Mouse (Mus musculus) MEL (cell line): ENCODE data around the gene Tet3. TPM values are rescaled to one million over a fixed set of nuclear protein-coding genes. Genes with fewer than 3 reads are reported as not detected.

Source experiments
- DNase-seq: peaks from one replicate; pipeline ENCODE4 v3.0.0; 2011; ENCODE audit warnings: low read depth, low spot score
- H3K27ac ChIP-seq: 2 replicates; pipeline ENCODE4 v1.5.1; 2012; ENCODE audit warnings: low read depth, mild to moderate bottlenecking, control low read depth, low read length, moderate library complexity; ENCODE audit not compliant: control insufficient read depth
- H3K27me3 ChIP-seq, 2 experiments: fragments of 150-350 bp in 1 of 2; sonication (generic) in 1 of 2; 2 replicates each; pipeline ENCODE4 v1.6.1; 2012; ENCODE audit warnings: low read length in 2 of 2, mild to moderate bottlenecking in 2 of 2, improper control_type of control experiment in 1 of 2, moderate library complexity in 1 of 2; ENCODE audit not compliant: insufficient read depth in 2 of 2, control insufficient read depth in 1 of 2
- H3K36me3 ChIP-seq, 2 experiments: 2 replicates each; pipeline ENCODE4 v1.6.1; 2012 to 2014; ENCODE audit warnings: low read length in 2 of 2, improper control_type of control experiment in 1 of 2, inconsistent platforms in 1 of 2, mild to moderate bottlenecking in 1 of 2; ENCODE audit not compliant: insufficient read depth in 2 of 2, control insufficient read depth in 1 of 2
- H3K4me1 ChIP-seq, 2 experiments: fragments of 150-350 bp in 1 of 2; sonication (generic) in 1 of 2; 2 replicates each; pipeline ENCODE4 v1.6.1; 2012; ENCODE audit warnings: low read length in 2 of 2, improper control_type of control experiment in 1 of 2, mild to moderate bottlenecking in 1 of 2; ENCODE audit not compliant: insufficient read depth in 2 of 2, control insufficient read depth in 1 of 2
- H3K4me3 ChIP-seq, 2 experiments: fragments of 150-350 bp in 1 of 2; sonication (generic) in 1 of 2; 2 replicates each; pipeline ENCODE4 v1.5.1; 2012; ENCODE audit warnings: low read depth in 2 of 2, low read length in 2 of 2, mild to moderate bottlenecking in 2 of 2, moderate library complexity in 2 of 2, control low read depth in 1 of 2, improper control_type of control experiment in 1 of 2; ENCODE audit not compliant: control insufficient read depth in 1 of 2, insufficient read depth in 1 of 2
- H3K79me2 ChIP-seq: 2 replicates; pipeline ENCODE4 v1.6.1; 2012; ENCODE audit warnings: mild to moderate bottlenecking, low read length, moderate library complexity; ENCODE audit not compliant: control insufficient read depth, poor library complexity, insufficient read depth
- H3K9ac ChIP-seq: 2 replicates; pipeline ENCODE4 v1.6.1; 2012; ENCODE audit warnings: low read depth, mild to moderate bottlenecking, control low read depth, low read length, moderate library complexity; ENCODE audit not compliant: control insufficient read depth, poor library complexity, severe bottlenecking
- H3K9me3 ChIP-seq: fragments of 150-350 bp; sonication (generic); replicated peaks from 2 replicates; pipeline ENCODE4 v1.6.1; 2012; ENCODE audit warnings: mild to moderate bottlenecking, low read length, improper control_type of control experiment, moderate library complexity; ENCODE audit not compliant: insufficient read depth
- BHLHE40 ChIP-seq: IDR thresholded peaks from 2 replicates; pipeline ENCODE4 v1.6.1; 2012; ENCODE audit warnings: low read depth, mild to moderate bottlenecking, inconsistent platforms, low read length, improper control_type of control experiment, borderline replicate concordance
- CTCF ChIP-seq, 3 experiments: IDR thresholded peaks in 2 of 3; conservative IDR thresholded peaks in 1 of 3; 2 replicates each; pipeline ENCODE4 v1.5.1; 2011 to 2012; ENCODE audit warnings: low read length in 3 of 3, low read depth in 2 of 3, mild to moderate bottlenecking in 2 of 3, improper control_type of control experiment in 1 of 3, inconsistent platforms in 1 of 3, mixed read lengths in 1 of 3, moderate library complexity in 1 of 3; ENCODE audit not compliant: control insufficient read depth in 1 of 3, insufficient read depth in 1 of 3, poor library complexity in 1 of 3, severe bottlenecking in 1 of 3
- ELF1 ChIP-seq: IDR thresholded peaks from 2 replicates; pipeline ENCODE4 v1.6.1; 2014; ENCODE audit warnings: low read depth, mild to moderate bottlenecking, inconsistent platforms, low read length, improper control_type of control experiment, moderate library complexity
- EP300 ChIP-seq, 2 experiments: IDR thresholded peaks; 2 replicates each; pipeline ENCODE4 v1.6.1; 2011; ENCODE audit warnings: improper control_type of control experiment in 2 of 2, low read length in 2 of 2, low read depth in 1 of 2, mild to moderate bottlenecking in 1 of 2
- GABPA ChIP-seq: IDR thresholded peaks from 2 replicates; pipeline ENCODE4 v1.6.1; 2012; ENCODE audit warnings: low read depth, mild to moderate bottlenecking, inconsistent platforms, low read length, improper control_type of control experiment, moderate library complexity
- GATA1 ChIP-seq: IDR thresholded peaks from 2 replicates; pipeline ENCODE4 v1.6.1; 2011; ENCODE audit warnings: low read depth, low read length, improper control_type of control experiment
- HCFC1 ChIP-seq: IDR thresholded peaks from 2 replicates; pipeline ENCODE4 v1.6.1; 2012; ENCODE audit warnings: low read depth, mild to moderate bottlenecking, inconsistent platforms, low read length, improper control_type of control experiment, moderate library complexity
- MAX ChIP-seq: IDR thresholded peaks from 2 replicates; pipeline ENCODE4 v1.6.1; 2011; ENCODE audit warnings: low read length, improper control_type of control experiment
- MEF2A ChIP-seq: IDR thresholded peaks from 2 replicates; pipeline ENCODE4 v1.6.1; 2014; ENCODE audit warnings: low read depth, mild to moderate bottlenecking, inconsistent platforms, low read length, improper control_type of control experiment; ENCODE audit not compliant: poor library complexity, insufficient replicate concordance, severe bottlenecking; ENCODE audit errors: extremely low read depth
- MXI1 ChIP-seq: IDR thresholded peaks from 2 replicates; pipeline ENCODE4 v1.6.1; 2011; ENCODE audit warnings: mild to moderate bottlenecking, low read depth, low read length, improper control_type of control experiment
- MYC ChIP-seq: IDR thresholded peaks from 2 replicates; pipeline ENCODE4 v1.6.1; 2011; ENCODE audit warnings: low read depth, mild to moderate bottlenecking, low read length, improper control_type of control experiment, moderate library complexity
- POLR2A ChIP-seq, 2 experiments: IDR thresholded peaks; 2 replicates each; pipeline ENCODE4 v1.6.1; 2011 to 2012; ENCODE audit warnings: low read length in 2 of 2, mild to moderate bottlenecking in 2 of 2, control low read depth in 1 of 2, improper control_type of control experiment in 1 of 2, low read depth in 1 of 2, moderate library complexity in 1 of 2; ENCODE audit not compliant: control insufficient read depth in 1 of 2, insufficient read depth in 1 of 2, poor library complexity in 1 of 2
- POLR2AphosphoS2 ChIP-seq: IDR thresholded peaks from 2 replicates; pipeline ENCODE4 v1.6.1; 2011; ENCODE audit warnings: low read length, improper control_type of control experiment
- RAD21 ChIP-seq: IDR thresholded peaks from 2 replicates; pipeline ENCODE4 v1.6.1; 2011; ENCODE audit warnings: mild to moderate bottlenecking, low read depth, low read length, improper control_type of control experiment
- SIN3A ChIP-seq: IDR thresholded peaks from 2 replicates; pipeline ENCODE4 v1.6.1; 2012; ENCODE audit warnings: low read length, improper control_type of control experiment, inconsistent platforms
- SMC3 ChIP-seq: IDR thresholded peaks from 2 replicates; pipeline ENCODE4 v1.6.1; 2011; ENCODE audit warnings: low read depth, low read length, improper control_type of control experiment
- TBP ChIP-seq: IDR thresholded peaks from 2 replicates; pipeline ENCODE4 v1.8.0; 2011; ENCODE audit warnings: low read depth, low read length, improper control_type of control experiment
- TCF12 ChIP-seq: IDR thresholded peaks from 2 replicates; pipeline ENCODE4 v1.6.1; 2014; ENCODE audit warnings: low read depth, mild to moderate bottlenecking, inconsistent platforms, low read length, improper control_type of control experiment, moderate library complexity
- USF1 ChIP-seq: IDR thresholded peaks from 2 replicates; pipeline ENCODE4 v1.6.1; 2014; ENCODE audit warnings: low read depth, mild to moderate bottlenecking, inconsistent platforms, low read length, improper control_type of control experiment, moderate library complexity
- ZKSCAN1 ChIP-seq: IDR thresholded peaks from 2 replicates; pipeline ENCODE4 v1.6.1; 2012; ENCODE audit warnings: low read depth, mild to moderate bottlenecking, inconsistent platforms, low read length, improper control_type of control experiment, moderate library complexity
- ZMIZ1 ChIP-seq: IDR thresholded peaks from 2 replicates; pipeline ENCODE4 v1.6.1; 2012; ENCODE audit warnings: low read depth, mild to moderate bottlenecking, inconsistent platforms, low read length, improper control_type of control experiment, moderate library complexity
- polyA plus RNA-seq, 2 experiments: library from polyadenylated mRNA; stranded (reverse) in 1 of 2; unstranded in 1 of 2; fragments of >175 nt in 1 of 2; fragments of >200 nt in 1 of 2; gene quantifications; 2 replicates each; pipeline versions ENCODE4 v1.2.1 to v1.2.4; 2012; ENCODE audit warnings: low replicate concordance in 2 of 2, low read depth in 1 of 2; ENCODE audit not compliant: insufficient read length in 2 of 2, insufficient read depth in 1 of 2, missing spikeins in 1 of 2
- total RNA-seq: library from RNA; depleted of rRNA; stranded (reverse); fragments of 300-350 nt; gene quantifications from 2 replicates; pipeline ENCODE4 v1.2.3, GENCODE M21; 2012

Gene Tet3
- total and polyA plus RNA-seq, 3 experiments = 11.6 to 35.3 (median 22.9) TPM

DNA sequence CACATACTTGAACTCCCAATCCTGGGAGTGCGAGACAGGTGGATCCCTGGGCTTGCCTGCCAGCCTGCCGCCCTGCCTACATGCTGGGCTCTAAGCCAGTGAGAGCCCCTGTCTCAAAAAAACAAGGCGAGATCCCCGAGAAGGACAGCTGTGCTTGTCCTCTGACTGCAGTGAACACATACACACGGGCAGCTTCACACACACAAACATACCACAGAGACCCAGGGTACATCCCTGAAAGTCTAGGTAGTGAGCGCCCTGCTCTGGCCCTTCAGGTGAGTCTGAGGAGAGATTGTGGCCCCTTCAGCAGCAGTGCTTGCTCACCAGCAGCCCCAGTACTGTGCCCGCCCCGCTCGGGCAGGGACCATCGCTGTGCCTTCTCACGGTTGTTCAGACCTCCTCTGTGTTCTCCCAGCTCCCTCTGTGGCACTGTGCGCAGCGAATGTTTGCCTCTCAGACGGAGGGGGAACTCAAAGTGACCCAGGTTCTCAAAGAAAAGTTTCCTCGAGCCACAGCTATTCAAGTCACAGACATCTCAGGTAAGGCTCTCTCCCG is 108.0 kb downstream of the Tet3 start:
- peak overlapping the region; percentile 92 for H3K27ac ChIP-seq
- peaks cover 0 to 32% of the 10 kb centered on the region in 2 experiments; a peak in 3 of 4 replicates for H3K36me3 ChIP-seq
- H3K4me1 ChIP-seq = peaks cover 17 to 33% of the 10 kb centered on the region in 2 experiments
- no peaks in the 10 kb centered on the region for H3K27me3 ChIP-seq
- TF ChIP-seq CTCF (IDR thresholded peaks at IDR 0.05 in 2 of 3, conservative IDR thresholded peaks at IDR 0.05 in 1 of 3; ENCODE audit: control insufficient read depth in 1 of 3, insufficient read depth in 1 of 3, low read depth in 2 of 3, low read length in 3 of 3, poor library complexity in 1 of 3, severe bottlenecking in 1 of 3) = no peak
- TF ChIP-seq GATA1 = no peak
- TF ChIP-seq MEF2A = no peak
- no peak for TF ChIP-seq HCFC1
- no peak for TF ChIP-seq USF1
- no peak for TF ChIP-seq ZMIZ1
- no peak for DNase-seq
- H3K79me2 ChIP-seq = peaks cover 16% of the 10 kb centered on the region
- H3K9me3 ChIP-seq = no peaks in the 10 kb centered on the region
- H3K9ac ChIP-seq = peak overlapping the region; percentile 87
- H3K4me3 ChIP-seq = peak overlapping the region in 1 of 2 experiments; percentile 10; a peak in 1 of 4 replicates

- peak overlapping the region; percentile 84 to 94 for H3K4me3 ChIP-seq
- peak overlapping the region; percentile 87 for H3K9ac ChIP-seq
- peaks cover 0 to 32% of the 10 kb centered on the region in 2 experiments; a peak in 2 of 4 replicates for H3K36me3 ChIP-seq
- TF ChIP-seq ZKSCAN1 = no peak
- TF ChIP-seq POLR2A (IDR thresholded peaks at IDR 0.05; ENCODE audit: control insufficient read depth in 1 of 2, insufficient read depth in 1 of 2, low read depth in 1 of 2, low read length in 2 of 2, poor library complexity in 1 of 2) = 0 out of 4 replicates have a peak, but pooled peaks have one; percentile 2 to 32
- H3K27ac ChIP-seq = peak overlapping the region; percentile 63
- no peak for DNase-seq
- H3K4me1 ChIP-seq = peaks cover 17 to 33% of the 10 kb centered on the region in 2 experiments
- no peaks in the 10 kb centered on the region for H3K27me3 ChIP-seq
- H3K79me2 ChIP-seq = peaks cover 16% of the 10 kb centered on the region
- H3K9me3 ChIP-seq = no peaks in the 10 kb centered on the region
These were observed 108.7 kb downstream of the Tet3 start for GRCm38 (mm10) chr6:83350172-83350571.

GRCm38 (mm10) chr6:83349274-83349958 is 109.5 kb downstream of the Tet3 start:
- DNase-seq = peak; percentile 83
- Histone ChIP-seq H3K9ac (peak overlapping the region; percentile 87), H3K27me3 (no peaks in the 10 kb centered on the region), H3K36me3 (peaks cover 0 to 32% of the 10 kb centered on the region in 2 experiments; a peak in 2 of 4 replicates), H3K4me3 (peak overlapping the region; percentile 84 to 94), H3K9me3 (no peaks in the 10 kb centered on the region), H3K4me1 (peaks cover 17 to 33% of the 10 kb centered on the region in 2 experiments), H3K79me2 (peaks cover 16% of the 10 kb centered on the region), H3K27ac (peak overlapping the region; percentile 63)
- TF ChIP-seq EP300 (IDR thresholded peaks at IDR 0.05; ENCODE audit: low read depth in 1 of 2, low read length in 2 of 2) (peak in 1 of 2 experiments; percentile 41; a peak in 2 of 4 replicates), HCFC1 (peak; percentile 87), ELF1 (peak; percentile 88), ZMIZ1 (peak; percentile 61; the same call in 1 of the 2 replicates), SMC3 (peak; percentile 31), MAX (peak; percentile 67), POLR2AphosphoS2 (no peak), BHLHE40 (no peak), TCF12 (peak; percentile 77), TBP (peak; percentile 8; the same call in 1 of the 2 replicates), MEF2A (peak; percentile 55; the same call in 1 of the 2 replicates), USF1 (peak; percentile 42; the same call in 1 of the 2 replicates), SIN3A (peak; percentile 80), RAD21 (peak; percentile 17), MYC (no peak), GABPA (peak; percentile 86; the same call in 1 of the 2 replicates), CTCF (IDR thresholded peaks at IDR 0.05 in 2 of 3, conservative IDR thresholded peaks at IDR 0.05 in 1 of 3; ENCODE audit: control insufficient read depth in 1 of 3, insufficient read depth in 1 of 3, low read depth in 2 of 3, low read length in 3 of 3, poor library complexity in 1 of 3, severe bottlenecking in 1 of 3) (peak in 2 of 3 experiments; percentile 82 to 92; a peak in 5 of 6 replicates), MXI1 (peak; percentile 88)
